18 mouse cellular contexts compared by ENCODE assay signal in the genomic region with DNA sequence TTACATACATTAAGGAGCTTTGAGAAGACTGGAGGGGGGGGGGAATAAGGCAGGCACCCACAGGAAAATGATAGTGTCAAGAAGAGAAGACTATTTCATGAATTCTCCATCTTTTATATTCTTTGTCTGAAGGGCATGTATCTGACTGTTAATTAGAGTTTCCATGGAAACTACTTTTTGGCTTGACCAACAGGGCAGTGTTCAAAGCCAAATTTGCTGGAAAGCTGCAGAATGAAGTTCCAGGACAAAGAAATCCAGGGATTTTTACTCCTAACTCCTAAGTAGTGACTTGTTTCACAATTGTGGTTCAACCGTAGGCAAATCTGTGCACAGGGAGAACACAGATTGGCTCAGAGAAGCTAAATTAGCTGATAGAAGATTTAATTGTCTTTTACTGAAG.
"Had no signal": no experiment of that assay in that cellular context is flagged by ENCODE, and none has a peak within 500 bp of the region (broad histone marks: within the 10 kb centered on the region; RNA-seq: fewer than 3 reads in every experiment).

No protein-coding gene starts in this region.

- H3K36me3 ChIP-seq: liver, embryonic 13.5 days; neural tube, embryonic 13.5 days had no signal

- H3K4me1 ChIP-seq: liver, embryonic 13.5 days; megakaryocyte, embryonic 14.5 days; neural tube, embryonic 13.5 days had no signal

- H3K27ac ChIP-seq: kidney, postnatal 0 days; layer of hippocampus, adult 2 months; liver, embryonic 13.5 days; macrophage; neural tube, embryonic 13.5 days had no signal

- ATAC-seq: liver, postnatal 0 days; lung, postnatal 0 days had no signal

- H3K4me2 ChIP-seq: liver, embryonic 13.5 days; midbrain, embryonic 11.5 days; neural tube, embryonic 13.5 days had no signal

- H3K9me3 ChIP-seq: liver, embryonic 13.5 days; megakaryocyte, embryonic 14.5 days; neural tube, embryonic 13.5 days had no signal

- H3K27me3 ChIP-seq: liver, embryonic 13.5 days; megakaryocyte, embryonic 14.5 days; neural tube, embryonic 13.5 days had no signal

- H3K9ac ChIP-seq: liver, embryonic 13.5 days; liver, postnatal 0 days; neural tube, embryonic 13.5 days had no signal

- DNase-seq: kidney, adult 11 months; kidney, adult 9 months; kidney, postnatal 4 days; liver; liver, embryonic 13.5 days; liver, postnatal 0 days; retina, postnatal 1 day; right cerebral cortex, postnatal 4 days; spleen, adult 18-20 months; thymus, adult 18-20 months; thymus, postnatal 14 days had no signal

- H3K4me3 ChIP-seq: layer of hippocampus, adult 2 months; liver, embryonic 13.5 days; megakaryocyte, embryonic 14.5 days; neural tube, embryonic 13.5 days had no signal
